Mouse (Mus musculus) intestine, embryonic 15.5 days (tissue): ENCODE data around the gene Tmed9. TPM values are rescaled to one million over a fixed set of nuclear protein-coding genes. Genes with fewer than 3 reads are reported as not detected.
A peak's percentile ranks its signal among the peaks of the same experiment; 100 is the strongest.
"Not testable (repeated sequence)": the region's sequence is repeated elsewhere in the genome, so short reads cannot be mapped to it uniquely, and the experiment has no call there.

ENCODE experiments used
- ATAC-seq: fragments of 200-750 bp; cut with Nextera tagmentation; 2 replicates; pipeline ENCODE4 v1.8.0; 2017; ENCODE audit warnings: moderate TSS enrichment, moderate library complexity
- H3K27ac ChIP-seq: fragments of 300-500 bp; sonication (generic); 2 replicates; pipeline ENCODE4 v1.5.1; 2015; ENCODE audit warnings: mild to moderate bottlenecking, inconsistent platforms
- H3K27me3 ChIP-seq: fragments of 300-500 bp; sonication (generic); replicated peaks from 2 replicates; pipeline ENCODE4 v1.6.1; 2015; ENCODE audit warnings: inconsistent platforms
- H3K36me3 ChIP-seq: fragments of 300-500 bp; sonication (generic); 2 replicates; pipeline ENCODE4 v1.6.1; 2015; ENCODE audit warnings: inconsistent platforms
- H3K4me1 ChIP-seq: fragments of 300-500 bp; sonication (generic); replicated peaks from 2 replicates; pipeline ENCODE4 v1.6.1; 2015; ENCODE audit warnings: inconsistent platforms
- H3K4me2 ChIP-seq: fragments of 300-500 bp; sonication (generic); replicated peaks from 2 replicates; pipeline ENCODE4 v1.6.1; 2015; ENCODE audit warnings: mild to moderate bottlenecking, inconsistent platforms
- H3K4me3 ChIP-seq: fragments of 300-500 bp; sonication (generic); replicated peaks from 2 replicates; pipeline ENCODE4 v1.5.1; 2015; ENCODE audit warnings: inconsistent platforms
- H3K9ac ChIP-seq: fragments of 300-500 bp; sonication (generic); 2 replicates; pipeline ENCODE4 v1.6.1; 2015; ENCODE audit warnings: inconsistent platforms
- H3K9me3 ChIP-seq: fragments of 300-500 bp; sonication (generic); 2 replicates; pipeline ENCODE4 v1.6.1; 2016; ENCODE audit warnings: inconsistent platforms
- WGBS: fragments of 180-500 bp; shearing (Covaris S2); methylation state at CpG from one replicate; pipeline ENCODE4 v1.1.7; 2015; 5-methylcytosine and 5-hydroxymethylcytosine counted together
- polyA plus RNA-seq: library from polyadenylated mRNA; unstranded; fragments of >200 nt; fragmentation: Nextera tagmentation; extraction: Ambion mirVana; gene quantifications from 2 replicates; pipeline ENCODE4 v1.2.1, GENCODE M21; 2015

Gene Tmed9
- polyA plus RNA-seq, 1 experiment from 2014 or later: 122 TPM

GRCm38 (mm10) chr13:55599566-55600540 lies 26.3 kb downstream of the Tmed9 start, which contains the start of gene B4galt7:
Gene B4galt7 (plus strand): TSS chr13:55599896.
- Histone ChIP-seq H3K4me3 (peak within 1 kb of the TSS; percentile 95), H3K4me1 (peaks cover 4% of the 10 kb centered on the region), H3K36me3 (peaks cover 30% of the 10 kb centered on the region), H3K9ac (peak within 1 kb of the TSS; percentile 94), H3K27me3 (no peaks in the 10 kb centered on the region), H3K4me2 (peak within 1 kb of the TSS; percentile 74), H3K9me3 (no peaks in the 10 kb centered on the region), H3K27ac (peak within 1 kb of the TSS; percentile 51)
- peak; percentile 93 for ATAC-seq
- 7% methylated on average over 51 of the region's 51 CpGs for WGBS

DNA sequence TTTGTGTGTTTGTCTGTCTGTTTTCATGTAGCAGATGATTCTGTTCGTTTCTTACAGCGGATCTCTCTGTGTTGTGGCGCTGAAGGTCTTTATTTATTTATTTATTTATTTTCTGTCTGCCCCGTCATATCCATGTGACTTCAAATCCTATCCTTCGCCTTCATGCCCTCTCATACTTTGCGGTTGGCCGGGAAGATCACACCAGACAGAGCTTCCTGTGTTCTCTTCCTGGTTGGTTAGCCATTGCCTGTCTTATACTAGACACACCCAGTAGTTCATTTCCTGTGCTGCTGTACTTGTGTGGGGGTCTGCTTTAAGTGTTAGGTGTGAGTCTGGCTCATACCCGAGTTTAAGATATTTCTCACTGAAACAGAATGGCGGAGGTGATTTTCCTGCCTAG lies 27.1 kb downstream of the Tmed9 start:
- no peaks in the 10 kb centered on the region for H3K27me3 ChIP-seq
- 16% methylated on average over 9 of the region's 9 CpGs for WGBS
- H3K4me2 ChIP-seq: peak overlapping the region; percentile 74
- peaks cover 24% of the 10 kb centered on the region for H3K36me3 ChIP-seq
- H3K4me3 ChIP-seq: peak overlapping the region; percentile 95
- H3K9ac ChIP-seq: peak overlapping the region; percentile 94; the same call in 1 of the 2 replicates
- ATAC-seq: peak; percentile 28; the same call in 1 of the 2 replicates
- peaks cover 4% of the 10 kb centered on the region for H3K4me1 ChIP-seq
- no peaks in the 10 kb centered on the region for H3K9me3 ChIP-seq
- no peak overlapping the region for H3K27ac ChIP-seq

GRCm38 (mm10) chr13:55601611-55602010 lies 28.1 kb downstream of the Tmed9 start:
- H3K9me3 ChIP-seq: no peaks in the 10 kb centered on the region
- H3K4me2 ChIP-seq: no peak overlapping the region
- H3K27ac ChIP-seq: no peak overlapping the region
- no peak overlapping the region for H3K9ac ChIP-seq
- H3K27me3 ChIP-seq: no peaks in the 10 kb centered on the region
- 4% methylated on average over 3 of the region's 3 CpGs for WGBS
- H3K4me1 ChIP-seq: peaks cover 4% of the 10 kb centered on the region
- H3K4me3 ChIP-seq: no peak overlapping the region
- H3K36me3 ChIP-seq: peaks cover 14% of the 10 kb centered on the region
- ATAC-seq: no peak

- WGBS: 92% methylated on average over 3 of the region's 3 CpGs
- H3K36me3 ChIP-seq: 0 out of 2 replicates have a peak, but pooled peaks cover 18% of the 10 kb centered on the region
- no peak for ATAC-seq
Measured at GRCm38 (mm10) chr13:55604606-55605005, 31.1 kb downstream of the Tmed9 start.

GRCm38 (mm10) chr13:55606899-55607623 lies 33.5 kb downstream of the Tmed9 start:
- Histone ChIP-seq H3K27me3 (no peaks in the 10 kb centered on the region), H3K27ac (no peak overlapping the region), H3K4me1 (no peaks in the 10 kb centered on the region), H3K9me3 (no peaks in the 10 kb centered on the region), H3K4me3 (no peak overlapping the region), H3K36me3 (0 out of 2 replicates have a peak, but pooled peaks cover 18% of the 10 kb centered on the region), H3K4me2 (no peak overlapping the region), H3K9ac (no peak overlapping the region)
- no peak for ATAC-seq
- 74% methylated on average over 10 of the region's 10 CpGs for WGBS

More at GRCm38 (mm10) chr13:55604606-55605005, 31.1 kb downstream of the Tmed9 start:
- H3K4me1 ChIP-seq: peaks cover 4% of the 10 kb centered on the region
- H3K9me3 ChIP-seq: no peaks in the 10 kb centered on the region
- no peak overlapping the region for H3K9ac ChIP-seq
- H3K4me3 ChIP-seq: no peak overlapping the region
- no peak overlapping the region for H3K27ac ChIP-seq
- H3K4me2 ChIP-seq: no peak overlapping the region
- H3K27me3 ChIP-seq: no peaks in the 10 kb centered on the region

DNA sequence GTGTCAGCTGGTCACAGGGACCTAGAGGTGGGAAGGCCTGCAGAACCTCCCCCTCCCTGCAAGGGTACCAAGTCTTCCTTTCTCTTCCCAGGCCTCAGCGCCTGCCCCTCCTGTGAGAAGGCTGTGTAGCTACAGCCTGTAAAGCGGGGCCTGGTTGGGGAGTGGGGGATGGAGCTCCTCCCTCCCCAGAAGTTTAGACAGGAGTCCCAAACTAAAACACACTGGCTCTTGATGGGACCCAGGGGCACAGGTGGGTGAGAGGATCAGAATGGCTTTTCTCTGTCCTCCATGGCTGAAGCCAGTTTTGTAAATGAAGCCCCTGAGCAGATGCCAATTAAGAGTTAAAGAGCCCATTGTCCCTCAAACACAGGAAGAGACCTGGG lies 34.1 kb downstream of the Tmed9 start:
- no peaks in the 10 kb centered on the region for H3K9me3 ChIP-seq
- no peaks in the 10 kb centered on the region for H3K27me3 ChIP-seq
- H3K4me3 ChIP-seq: no peak overlapping the region
- no peak overlapping the region for H3K4me2 ChIP-seq
- 0 out of 2 replicates have a peak, but pooled peaks cover 18% of the 10 kb centered on the region for H3K36me3 ChIP-seq
- no peak overlapping the region for H3K27ac ChIP-seq
- WGBS: 85% methylated on average over 2 of the region's 2 CpGs
- ATAC-seq: no peak
- no peak overlapping the region for H3K9ac ChIP-seq
- no peaks in the 10 kb centered on the region for H3K4me1 ChIP-seq

DNA sequence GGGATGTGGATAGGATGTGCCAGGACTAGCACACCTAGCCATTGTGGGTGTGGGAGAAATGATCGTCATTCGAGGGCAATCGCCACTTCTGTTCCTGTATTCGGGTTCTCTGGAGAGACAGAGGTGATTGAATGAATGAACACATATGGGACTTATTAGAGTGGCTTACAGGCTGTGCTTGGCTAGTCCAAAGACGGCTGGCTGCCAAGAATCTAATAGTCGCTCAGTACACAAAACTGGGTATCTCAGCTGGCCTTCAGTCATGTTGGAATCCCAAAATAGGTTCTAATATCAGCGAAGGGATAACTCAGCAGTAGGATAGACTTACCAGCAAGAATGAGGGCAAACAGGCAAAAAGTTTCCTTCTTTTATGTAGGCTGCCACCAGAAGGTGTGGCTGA lies 38.5 kb downstream of the Tmed9 start:
- H3K4me2 ChIP-seq: no peak overlapping the region
- 0 out of 2 replicates have a peak, but pooled peaks cover 9% of the 10 kb centered on the region for H3K36me3 ChIP-seq
- no peak overlapping the region for H3K27ac ChIP-seq
- H3K27me3 ChIP-seq: no peaks in the 10 kb centered on the region
- no peaks in the 10 kb centered on the region for H3K9me3 ChIP-seq
- no peak for ATAC-seq
- H3K9ac ChIP-seq: no peak overlapping the region
- no peak overlapping the region for H3K4me3 ChIP-seq
- H3K4me1 ChIP-seq: no peaks in the 10 kb centered on the region
- 90% methylated on average over 7 of the region's 7 CpGs for WGBS

DNA sequence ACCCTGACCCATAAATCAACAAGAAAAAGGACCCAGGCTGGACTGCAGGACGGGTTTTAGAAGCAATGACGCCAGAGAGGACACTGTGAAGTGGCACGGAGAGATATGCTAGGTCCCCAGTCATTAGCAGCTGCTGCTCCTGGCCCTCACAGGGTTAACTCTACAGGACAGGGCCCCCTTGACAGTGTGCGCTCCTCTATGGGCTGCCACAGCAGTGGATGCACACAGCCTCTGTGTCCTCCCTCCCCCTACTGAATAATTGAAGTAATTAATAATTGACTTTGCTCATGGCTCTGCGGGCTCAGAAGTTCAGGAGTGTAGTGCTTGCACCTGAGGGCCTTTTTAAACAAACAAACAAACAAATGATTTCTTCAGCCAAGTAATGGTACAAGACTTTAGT lies 39.9 kb downstream of the Tmed9 start:
- no peaks in the 10 kb centered on the region for H3K27me3 ChIP-seq
- H3K4me1 ChIP-seq: no peaks in the 10 kb centered on the region
- H3K4me2 ChIP-seq: no peak overlapping the region
- H3K27ac ChIP-seq: no peak overlapping the region
- H3K9ac ChIP-seq: no peak overlapping the region
- H3K9me3 ChIP-seq: no peaks in the 10 kb centered on the region
- H3K4me3 ChIP-seq: no peak overlapping the region
- ATAC-seq: no peak
- 40% methylated on average over 5 of the region's 5 CpGs for WGBS
- H3K36me3 ChIP-seq: 0 out of 2 replicates have a peak, but pooled peaks cover 6% of the 10 kb centered on the region

DNA sequence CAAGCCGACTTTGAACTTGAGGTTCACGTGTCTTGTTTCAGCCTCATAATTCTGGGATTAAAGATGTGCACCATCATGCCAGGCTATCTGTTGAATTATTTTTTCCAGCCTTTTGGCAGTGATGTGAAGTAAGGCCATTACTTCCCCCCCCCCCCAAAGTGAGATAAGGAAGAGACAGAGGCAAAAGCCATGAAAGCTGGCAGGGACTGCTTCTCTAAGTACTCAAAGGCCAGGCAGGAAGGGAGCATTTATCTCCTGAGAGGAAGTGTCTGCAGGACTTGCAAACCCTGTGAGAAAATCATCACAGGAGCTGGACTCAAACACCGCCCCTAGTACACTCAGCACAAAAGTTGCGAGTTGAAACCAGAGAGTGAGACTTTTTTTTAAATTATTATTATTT lies 45.8 kb downstream of the Tmed9 start:
- WGBS: 94% methylated on average over 4 of the region's 4 CpGs
- no peak for ATAC-seq
- Histone ChIP-seq H3K4me3 (no peak overlapping the region), H3K27me3 (no peaks in the 10 kb centered on the region), H3K4me2 (no peak overlapping the region), H3K36me3 (no peaks in the 10 kb centered on the region), H3K27ac (no peak overlapping the region), H3K9ac (no peak overlapping the region), H3K4me1 (peaks cover 10% of the 10 kb centered on the region), H3K9me3 (no peaks in the 10 kb centered on the region)

DNA sequence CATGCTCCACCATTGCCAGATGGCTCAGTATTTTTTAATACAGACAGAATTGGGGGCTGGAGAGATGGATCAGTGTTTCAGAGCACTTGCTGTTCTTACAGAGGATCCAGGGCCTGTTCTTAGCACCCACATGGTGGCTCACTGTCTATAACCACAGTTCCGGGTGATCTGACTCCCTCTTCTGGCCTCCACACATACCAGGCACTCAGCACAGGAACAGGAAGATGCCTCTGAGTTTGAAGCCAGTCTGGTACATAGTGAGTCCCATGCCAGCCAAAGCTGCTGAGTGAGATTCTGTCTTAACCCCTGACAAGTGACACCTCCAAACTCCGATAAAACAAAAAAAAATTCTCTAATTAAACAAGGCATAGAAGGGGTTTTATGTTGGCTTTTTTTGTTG lies 46.7 kb downstream of the Tmed9 start:
- no peaks in the 10 kb centered on the region for H3K36me3 ChIP-seq
- WGBS: 76% methylated on average over 2 of the region's 2 CpGs
- no peaks in the 10 kb centered on the region for H3K27me3 ChIP-seq
- no peak for ATAC-seq
- no peak overlapping the region for H3K4me3 ChIP-seq
- H3K9me3 ChIP-seq: no peaks in the 10 kb centered on the region
- no peak overlapping the region for H3K9ac ChIP-seq
- H3K4me1 ChIP-seq: peaks cover 11% of the 10 kb centered on the region
- H3K27ac ChIP-seq: no peak overlapping the region
- H3K4me2 ChIP-seq: no peak overlapping the region

GRCm38 (mm10) chr13:55622156-55622648 lies 48.7 kb downstream of the Tmed9 start:
- H3K4me3 ChIP-seq: peak overlapping the region; percentile 91
- H3K9ac ChIP-seq: peak overlapping the region; percentile 87
- not testable (repeated sequence) for ATAC-seq, H3K9me3 ChIP-seq, H3K27me3 ChIP-seq, H3K36me3 ChIP-seq
- peaks cover 11% of the 10 kb centered on the region for H3K4me1 ChIP-seq
- peak overlapping the region; percentile 84 for H3K27ac ChIP-seq
- 17% methylated on average over 20 of the region's 20 CpGs for WGBS
- peak overlapping the region; percentile 71 for H3K4me2 ChIP-seq
